Mouse (Mus musculus) testis, adult 2 months (tissue): Measurements from ENCODE around the gene Ano1. TPM values are rescaled to one million over a fixed set of nuclear protein-coding genes. Genes with fewer than 3 reads are reported as not detected.

Experiments
- H3K27ac ChIP-seq: fragments of 200-500 bp; 2 replicates; pipeline ENCODE4 v1.5.1; 2012; ENCODE audit warnings: low read depth, low read length; ENCODE audit not compliant: control insufficient read depth, insufficient read depth
- H3K27me3 ChIP-seq: fragments of 200-500 bp; 2 replicates; pipeline ENCODE4 v1.6.1; 2012; ENCODE audit warnings: mild to moderate bottlenecking, low read length, moderate library complexity; ENCODE audit not compliant: control insufficient read depth, insufficient read depth
- H3K36me3 ChIP-seq: fragments of 200-500 bp; 2 replicates; pipeline ENCODE4 v1.6.1; 2012; ENCODE audit warnings: mild to moderate bottlenecking, low read length; ENCODE audit not compliant: control insufficient read depth, insufficient read depth
- H3K4me1 ChIP-seq: fragments of 200-500 bp; 2 replicates; pipeline ENCODE4 v1.6.1; 2012; ENCODE audit warnings: low read length; ENCODE audit not compliant: control insufficient read depth, insufficient read depth
- H3K4me3 ChIP-seq: fragments of 200-500 bp; 2 replicates; pipeline ENCODE4 v1.5.1; 2012; ENCODE audit warnings: low read depth, mild to moderate bottlenecking, low read length, moderate library complexity, mixed read lengths; ENCODE audit not compliant: control insufficient read depth
- CTCF ChIP-seq: fragments of 200-500 bp; IDR thresholded peaks from 2 replicates; pipeline ENCODE4 v1.5.1; 2012; ENCODE audit warnings: low read depth, mild to moderate bottlenecking, inconsistent platforms, low read length, moderate library complexity; ENCODE audit not compliant: control insufficient read depth, insufficient read depth, insufficient replicate concordance
- POLR2A ChIP-seq: fragments of 200-500 bp; IDR thresholded peaks from 2 replicates; pipeline ENCODE4 v1.6.1; 2012; ENCODE audit warnings: low read depth, mild to moderate bottlenecking, inconsistent platforms, low read length, moderate library complexity; ENCODE audit not compliant: control insufficient read depth
- polyA plus RNA-seq: library from polyadenylated mRNA; depleted of rRNA; stranded (reverse); fragments of >200 nt; gene quantifications from 2 replicates; pipeline ENCODE4 v1.2.3, GENCODE M21; 2012

Ano1 gene
- polyA plus RNA-seq, 1 experiment: 28.2 TPM

- H3K27ac ChIP-seq: no peak overlapping the region
- no peaks in the 10 kb centered on the region for H3K36me3 ChIP-seq
- no peaks in the 10 kb centered on the region for H3K27me3 ChIP-seq
- no peak for TF ChIP-seq CTCF
- TF ChIP-seq POLR2A: no peak
- H3K4me1 ChIP-seq: no peaks in the 10 kb centered on the region; the same call in 1 of the 2 replicates
- no peak overlapping the region for H3K4me3 ChIP-seq
Measured at GRCm38 (mm10) chr7:144753657-144754031, 1.9 kb upstream of the Ano1 start.

GRCm38 (mm10) chr7:144752919-144753656 is 1.3 kb upstream of the Ano1 start:
- no peaks in the 10 kb centered on the region for H3K27me3 ChIP-seq
- no peak for TF ChIP-seq CTCF
- TF ChIP-seq POLR2A: no peak
- no peak overlapping the region for H3K27ac ChIP-seq
- no peaks in the 10 kb centered on the region; the same call in 1 of the 2 replicates for H3K4me1 ChIP-seq
- H3K4me3 ChIP-seq: no peak overlapping the region
- H3K36me3 ChIP-seq: no peaks in the 10 kb centered on the region

DNA sequence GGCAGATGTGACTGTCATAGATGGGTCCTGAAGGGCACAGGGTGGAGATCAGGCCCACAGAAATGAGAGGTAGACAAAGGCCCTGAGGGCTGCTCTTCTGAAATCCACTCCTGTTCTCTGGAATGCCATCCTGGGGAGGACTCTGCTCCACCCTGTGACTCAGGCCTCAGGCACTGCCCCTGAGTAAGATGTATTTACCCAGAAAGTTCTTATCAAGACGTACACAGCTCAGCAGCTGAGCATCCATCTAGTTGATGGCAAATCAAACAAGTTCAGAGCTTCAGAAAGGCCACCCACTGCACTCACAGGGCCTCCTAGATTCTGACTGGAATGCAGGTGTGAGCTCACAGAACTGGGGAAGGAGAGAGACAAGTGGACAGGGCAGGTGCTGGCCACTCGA is 4.0 kb downstream of the Ano1 start:
- TF ChIP-seq CTCF (no peak), POLR2A (no peak)
- peaks cover 2% of the 10 kb centered on the region for H3K4me1 ChIP-seq
- no peak overlapping the region for H3K4me3 ChIP-seq
- H3K36me3 ChIP-seq: no peaks in the 10 kb centered on the region
- no peak overlapping the region for H3K27ac ChIP-seq
- H3K27me3 ChIP-seq: no peaks in the 10 kb centered on the region

DNA sequence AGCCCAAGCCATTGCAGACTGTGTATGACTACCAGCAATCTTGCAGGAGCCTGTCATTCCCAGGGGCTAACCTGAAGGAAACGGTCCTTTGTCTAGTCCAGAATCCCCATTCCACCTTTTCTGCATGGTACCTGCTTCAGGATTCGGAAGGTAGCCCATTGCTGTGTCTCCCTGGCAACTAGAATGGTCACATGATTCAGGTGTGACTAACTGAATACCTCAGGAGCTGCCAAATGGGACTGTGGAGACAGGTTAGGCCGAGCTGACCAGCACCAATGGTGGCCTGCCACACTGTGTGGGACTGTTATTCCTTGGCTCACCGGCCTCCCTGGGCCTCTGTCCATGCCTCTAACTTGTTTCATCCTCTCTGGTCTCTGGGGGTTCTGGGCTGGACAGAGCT is 5.3 kb downstream of the Ano1 start:
- Histone ChIP-seq H3K4me1 (peaks cover 2% of the 10 kb centered on the region), H3K27ac (no peak overlapping the region), H3K4me3 (no peak overlapping the region), H3K36me3 (no peaks in the 10 kb centered on the region), H3K27me3 (no peaks in the 10 kb centered on the region)
- no peak for TF ChIP-seq POLR2A
- no peak for TF ChIP-seq CTCF

DNA sequence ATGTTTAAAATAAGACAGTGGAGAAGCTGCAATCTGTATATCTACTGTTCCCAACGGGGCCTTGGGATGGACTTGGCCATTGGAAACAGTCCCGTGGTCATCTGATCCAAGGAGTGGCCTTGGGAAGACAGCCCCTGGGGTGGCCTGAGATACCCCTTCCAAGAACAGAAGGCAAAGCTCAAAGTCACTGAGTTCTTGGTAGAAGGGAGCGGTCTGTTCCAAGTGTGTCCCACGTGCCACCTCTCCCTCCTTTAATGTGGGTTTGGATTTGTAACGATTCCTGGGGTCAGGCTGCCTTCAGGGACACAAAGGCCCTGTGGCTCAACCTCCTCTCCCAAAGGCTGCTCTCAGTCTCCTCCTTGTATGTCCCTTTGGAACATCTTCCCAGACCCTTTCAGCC is 7.9 kb downstream of the Ano1 start:
- H3K36me3 ChIP-seq: no peaks in the 10 kb centered on the region
- H3K27me3 ChIP-seq: no peaks in the 10 kb centered on the region
- no peak overlapping the region for H3K4me3 ChIP-seq
- TF ChIP-seq CTCF (no peak), POLR2A (no peak)
- H3K4me1 ChIP-seq: peaks cover 2% of the 10 kb centered on the region
- H3K27ac ChIP-seq: 0 out of 2 replicates have a peak overlapping the region, but pooled peaks have one; percentile 23

DNA sequence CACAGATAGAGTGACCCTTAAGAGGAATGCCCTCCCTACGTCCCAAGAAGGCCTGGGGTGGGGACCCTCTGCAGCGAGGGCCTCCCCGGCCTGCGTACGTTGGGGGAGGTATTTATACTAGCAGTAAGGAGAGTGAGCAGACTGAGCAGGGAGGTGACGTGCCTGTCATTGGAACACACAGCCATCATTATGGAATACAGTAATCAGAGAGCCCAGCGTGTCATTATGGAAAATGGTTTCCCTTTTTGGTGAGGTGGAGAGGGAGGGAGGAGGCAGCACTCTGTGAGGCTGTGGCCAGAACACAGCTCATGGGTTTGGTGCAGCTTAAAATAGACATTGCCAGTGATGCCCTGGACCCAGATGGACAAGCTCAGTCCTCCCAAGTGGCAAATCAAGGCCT is 11.1 kb downstream of the Ano1 start:
- Histone ChIP-seq H3K4me3 (no peak overlapping the region), H3K27me3 (no peaks in the 10 kb centered on the region), H3K4me1 (peaks cover 9% of the 10 kb centered on the region), H3K27ac (peak overlapping the region; percentile 27; the same call in 1 of the 2 replicates), H3K36me3 (no peaks in the 10 kb centered on the region)
- TF ChIP-seq POLR2A (no peak), CTCF (no peak)

- Histone ChIP-seq H3K4me1 (peaks cover 9% of the 10 kb centered on the region), H3K36me3 (no peaks in the 10 kb centered on the region), H3K27me3 (no peaks in the 10 kb centered on the region), H3K27ac (no peak overlapping the region), H3K4me3 (no peak overlapping the region)
- no peak for TF ChIP-seq CTCF
Measured at GRCm38 (mm10) chr7:144739810-144740209, 12.0 kb downstream of the Ano1 start.

GRCm38 (mm10) chr7:144738357-144738798 is 13.4 kb downstream of the Ano1 start:
- Histone ChIP-seq H3K4me3 (peak overlapping the region; percentile 66), H3K4me1 (peaks cover 6% of the 10 kb centered on the region), H3K27ac (peak overlapping the region; percentile 32; the same call in 1 of the 2 replicates), H3K36me3 (no peaks in the 10 kb centered on the region), H3K27me3 (no peaks in the 10 kb centered on the region)
- no peak for TF ChIP-seq POLR2A
- no peak for TF ChIP-seq CTCF
